Mouse (Mus musculus): ENCODE measurements around the gene Cfap45. TPM values are rescaled to one million over a fixed set of nuclear protein-coding genes. Genes with fewer than 3 reads are reported as not detected.
A peak's percentile ranks its signal among the peaks of the same experiment; 100 is the strongest.

Cfap45 gene
- polyA plus RNA-seq, 1 experiment from 2014 or later, result 1.4 TPM

DNA sequence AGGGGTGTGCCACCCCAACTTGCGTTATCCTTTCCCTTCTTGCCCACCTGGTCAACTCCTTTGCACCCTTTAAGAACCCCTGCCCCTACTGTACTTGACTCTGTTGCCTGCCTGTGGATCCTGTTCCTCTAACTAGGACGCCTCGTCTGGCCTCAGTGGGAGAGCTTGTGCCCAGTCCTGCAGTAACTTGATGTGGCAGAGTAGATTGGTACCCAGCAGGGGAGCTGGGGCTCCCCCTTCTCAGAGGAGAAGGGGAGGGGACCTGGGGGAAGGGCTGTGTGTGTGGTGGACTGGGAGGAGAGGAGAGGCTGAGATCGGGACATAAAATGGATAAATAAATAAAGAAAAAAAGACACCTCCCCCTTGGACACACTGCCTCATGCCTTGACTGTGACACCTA lies 64.4 kb downstream of the Cfap45 start:
- H3K4me3 ChIP-seq, result no peak overlapping the region
- WGBS, result 39% methylated on average over 4 of the region's 4 CpGs
- no peak overlapping the region for H3K4me2 ChIP-seq
- ATAC-seq, result no peak; the same call in 1 of the 2 replicates
- no peaks in the 10 kb centered on the region for H3K36me3 ChIP-seq (ENCODE audit: poor library complexity, severe bottlenecking)
- no peak overlapping the region for H3K27ac ChIP-seq
- no peak overlapping the region for H3K9ac ChIP-seq
- no peaks in the 10 kb centered on the region for H3K9me3 ChIP-seq (replicated peaks)
- peaks cover 45% of the 10 kb centered on the region for H3K27me3 ChIP-seq
- peaks cover 17% of the 10 kb centered on the region for H3K4me1 ChIP-seq

DNA sequence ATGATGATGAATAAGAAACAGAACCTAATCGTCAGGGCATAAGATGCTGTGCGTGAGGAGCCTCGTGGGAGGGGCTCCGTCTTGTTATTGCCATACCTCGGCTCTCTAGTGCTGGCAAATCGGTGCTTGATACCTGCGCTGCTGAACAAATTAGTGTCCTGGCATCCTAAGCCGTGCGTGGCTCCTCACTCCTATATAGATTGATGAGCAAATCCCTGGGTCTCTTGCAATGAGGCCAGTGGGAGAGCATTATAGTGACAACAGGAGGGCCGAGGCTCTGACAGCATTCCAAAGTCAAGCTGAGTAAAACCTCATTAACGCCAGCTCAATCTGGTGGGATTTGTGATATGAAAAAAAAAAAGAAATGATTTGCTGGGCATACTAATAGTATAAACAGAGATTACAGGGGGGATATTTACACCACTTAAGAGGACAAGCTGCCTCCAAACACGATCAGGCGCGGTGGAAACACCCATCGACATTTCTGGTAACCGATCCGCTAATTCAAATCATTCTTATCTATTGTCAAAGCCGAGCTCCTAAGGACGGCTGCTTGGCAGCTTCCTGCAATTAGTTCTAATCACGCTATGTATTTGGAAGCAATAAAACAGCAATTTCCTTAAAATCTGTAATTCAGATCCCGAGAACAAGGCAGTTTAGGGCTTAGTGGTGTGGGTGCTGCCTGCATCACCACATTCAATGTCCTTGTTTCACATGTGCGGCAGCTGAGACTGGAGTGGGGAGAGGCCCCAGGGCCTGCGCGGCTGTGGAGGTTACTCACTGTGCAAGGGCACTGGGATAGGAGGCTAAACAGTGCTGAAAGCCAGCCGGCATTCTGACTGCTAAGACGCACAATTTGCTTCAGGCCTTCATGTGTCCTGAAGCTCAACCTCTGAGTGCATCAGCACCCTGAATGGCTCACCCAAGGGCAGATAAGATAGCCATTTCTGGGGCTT lies 65.3 kb downstream of the Cfap45 start:
- Histone ChIP-seq H3K4me3 (peak overlapping the region; percentile 7; the same call in 1 of the 2 replicates), H3K36me3 (ENCODE audit: poor library complexity, severe bottlenecking) (no peaks in the 10 kb centered on the region), H3K27ac (peak overlapping the region; percentile 69), H3K4me2 (peak overlapping the region; percentile 47), H3K4me1 (peaks cover 17% of the 10 kb centered on the region), H3K27me3 (peaks cover 45% of the 10 kb centered on the region), H3K9me3 (replicated peaks) (no peaks in the 10 kb centered on the region), H3K9ac (peak overlapping the region; percentile 51)
- WGBS, result 5% methylated on average over 26 of the region's 26 CpGs
- ATAC-seq, result peak; percentile 85

DNA sequence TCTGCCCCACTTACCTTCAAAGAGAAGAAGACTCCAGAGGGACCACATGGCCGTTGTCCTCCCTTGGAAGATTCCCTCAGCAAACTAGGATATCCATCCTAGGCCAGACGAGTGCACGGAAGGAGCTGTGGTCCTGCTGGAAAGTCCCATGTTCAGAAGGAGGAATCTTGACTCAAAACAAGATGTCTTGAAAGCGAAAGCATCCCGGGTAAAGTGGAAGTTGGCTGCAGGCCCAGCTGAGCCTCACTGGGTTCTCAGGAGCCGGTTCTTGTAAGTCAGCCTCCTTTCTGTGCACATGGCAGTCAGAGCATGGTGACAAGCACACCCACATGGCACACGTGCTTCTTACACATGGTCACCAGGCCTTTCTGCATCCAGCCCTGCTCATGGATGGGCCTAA lies 69.8 kb downstream of the Cfap45 start, which contains the start of gene Slamf8:
TSS of gene Slamf8 (minus strand) at position 184 of the 400 bp plus-strand sequence.
- Histone ChIP-seq H3K27ac (no peak within 1 kb of the TSS), H3K27me3 (peaks cover 19% of the 10 kb centered on the region), H3K4me1 (peaks cover 12% of the 10 kb centered on the region), H3K36me3 (ENCODE audit: poor library complexity, severe bottlenecking) (no peaks in the 10 kb centered on the region), H3K4me3 (no peak within 1 kb of the TSS), H3K9me3 (replicated peaks) (no peaks in the 10 kb centered on the region), H3K9ac (no peak within 1 kb of the TSS), H3K4me2 (no peak within 1 kb of the TSS)
- WGBS, result 84% methylated on average over 7 of the region's 7 CpGs
- ATAC-seq, result no peak

DNA sequence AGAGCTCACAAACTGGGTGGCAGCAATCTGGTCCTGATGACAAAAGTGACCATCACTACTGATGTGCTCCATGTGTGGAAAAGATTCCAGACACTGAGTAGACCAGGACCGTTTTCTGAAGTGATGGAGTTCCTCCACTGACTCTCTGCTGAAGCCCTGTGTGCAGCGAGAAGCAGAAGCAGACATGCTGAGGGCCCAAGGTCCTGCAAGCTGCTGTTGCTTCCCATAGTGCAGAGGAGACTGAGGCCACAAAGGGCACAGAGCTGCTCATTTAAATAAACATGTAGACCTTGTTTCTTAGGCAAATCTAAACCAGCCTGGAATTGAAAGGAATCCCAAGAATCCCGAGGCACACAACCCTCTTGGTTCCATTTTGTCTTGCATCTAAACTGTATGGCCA lies 72.7 kb downstream of the Cfap45 start:
- no peak overlapping the region for H3K9ac ChIP-seq
- H3K9me3 ChIP-seq (replicated peaks), result no peaks in the 10 kb centered on the region
- no peak overlapping the region for H3K4me3 ChIP-seq
- H3K36me3 ChIP-seq (ENCODE audit: poor library complexity, severe bottlenecking), result no peaks in the 10 kb centered on the region
- no peak overlapping the region for H3K27ac ChIP-seq
- H3K27me3 ChIP-seq, result 0 out of 2 replicates have a peak, but pooled peaks cover 7% of the 10 kb centered on the region
- WGBS, result 69% methylated on average over 3 of the region's 3 CpGs
- no peak for ATAC-seq
- H3K4me1 ChIP-seq, result no peaks in the 10 kb centered on the region
- H3K4me2 ChIP-seq, result no peak overlapping the region

DNA sequence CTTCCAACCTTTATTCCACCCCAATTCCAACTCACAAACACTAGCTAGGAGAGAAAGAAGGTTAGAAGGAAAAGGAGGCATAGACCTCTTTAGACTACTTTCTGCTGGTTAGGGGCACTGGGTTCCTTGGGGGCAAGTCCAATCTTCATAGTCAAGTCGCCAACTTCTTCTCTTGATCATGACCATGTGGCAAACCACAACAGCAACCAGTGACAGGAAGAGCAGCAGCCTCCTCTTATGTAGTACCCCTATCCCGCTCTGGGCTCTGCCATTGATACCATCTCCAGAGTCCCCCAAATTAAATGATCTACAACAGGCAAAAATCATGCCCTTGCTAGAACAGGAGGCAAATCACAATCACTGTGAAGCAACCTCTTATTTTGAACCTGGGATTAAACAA lies 73.4 kb downstream of the Cfap45 start:
- no peaks in the 10 kb centered on the region for H3K36me3 ChIP-seq (ENCODE audit: poor library complexity, severe bottlenecking)
- no peak overlapping the region for H3K27ac ChIP-seq
- 0 out of 2 replicates have a peak, but pooled peaks cover 7% of the 10 kb centered on the region for H3K27me3 ChIP-seq
- no peaks in the 10 kb centered on the region for H3K9me3 ChIP-seq (replicated peaks)
- ATAC-seq, result no peak
- H3K4me2 ChIP-seq, result no peak overlapping the region
- no peaks in the 10 kb centered on the region for H3K4me1 ChIP-seq
- no peak overlapping the region for H3K9ac ChIP-seq
- 88% methylated on average over 2 of the region's 2 CpGs for WGBS
- no peak overlapping the region for H3K4me3 ChIP-seq

DNA sequence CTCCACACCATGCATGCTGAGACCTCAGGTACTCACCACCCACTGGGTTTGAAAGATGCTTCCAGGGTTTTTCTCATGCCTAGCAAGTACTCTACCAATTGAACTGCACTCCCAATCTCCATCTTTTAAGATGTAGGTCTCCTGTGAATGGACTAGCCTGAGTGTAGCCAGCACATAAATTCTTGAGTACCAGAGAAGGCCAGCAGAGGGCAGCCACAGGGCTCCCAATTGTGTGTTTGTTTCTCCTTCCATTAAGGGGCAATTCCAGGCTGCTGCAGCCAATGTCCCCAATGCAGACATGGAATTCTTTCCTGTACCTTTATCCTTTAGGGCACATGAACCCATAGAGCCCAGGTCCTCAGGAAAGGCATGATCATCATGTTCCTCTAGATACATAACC lies 73.9 kb downstream of the Cfap45 start:
- no peak overlapping the region for H3K9ac ChIP-seq
- H3K9me3 ChIP-seq (replicated peaks), result no peaks in the 10 kb centered on the region
- H3K36me3 ChIP-seq (ENCODE audit: poor library complexity, severe bottlenecking), result no peaks in the 10 kb centered on the region
- no peaks in the 10 kb centered on the region for H3K4me1 ChIP-seq
- no peak overlapping the region for H3K27ac ChIP-seq
- H3K4me3 ChIP-seq, result no peak overlapping the region
- peak; percentile 68; the same call in 1 of the 2 replicates for ATAC-seq
- 0 out of 2 replicates have a peak, but pooled peaks cover 6% of the 10 kb centered on the region for H3K27me3 ChIP-seq
- H3K4me2 ChIP-seq, result no peak overlapping the region

Other genes starting within 250 kb of the Cfap45 start
- 17.6 and 17.8 TPM in 2 replicates for gene Atp1a2, start 222.7 kb upstream of the Cfap45 start, polyA plus RNA-seq (2015; fragmentation: Nextera tagmentation; extraction: Ambion mirVana)
- gene Kcnj9, start 191.5 kb upstream of the Cfap45 start, polyA plus RNA-seq (2015; fragmentation: Nextera tagmentation; extraction: Ambion mirVana), result 1.8 and 3.0 TPM in 2 replicates
- 1.2 and 1.5 TPM in 2 replicates for gene Kcnj10, start 179.6 kb upstream of the Cfap45 start, polyA plus RNA-seq (2015; fragmentation: Nextera tagmentation; extraction: Ambion mirVana)
- 5.6 and 6.2 TPM in 2 replicates for gene Pigm, start 144.3 kb upstream of the Cfap45 start, polyA plus RNA-seq (2015; fragmentation: Nextera tagmentation; extraction: Ambion mirVana)
- gene Slamf9, start 45.4 kb upstream of the Cfap45 start, polyA plus RNA-seq (2015; fragmentation: Nextera tagmentation; extraction: Ambion mirVana), result 0.21 and 0.23 TPM in 2 replicates
- gene Igsf9, start 39.0 kb upstream of the Cfap45 start, polyA plus RNA-seq (2015; fragmentation: Nextera tagmentation; extraction: Ambion mirVana), result 78.7 and 90.7 TPM in 2 replicates
- 52.9 and 55.8 TPM in 2 replicates for gene Tagln2, start 20.8 kb upstream of the Cfap45 start, polyA plus RNA-seq (2015; fragmentation: Nextera tagmentation; extraction: Ambion mirVana)
- gene Vsig8, start 35.1 kb downstream of the Cfap45 start, polyA plus RNA-seq (2015; fragmentation: Nextera tagmentation; extraction: Ambion mirVana), result 0.11 and 0.14 TPM in 2 replicates
- not detected in 2 replicates for gene Slamf8, start 69.8 kb downstream of the Cfap45 start, polyA plus RNA-seq (2015; fragmentation: Nextera tagmentation; extraction: Ambion mirVana)
- not detected in 2 replicates for gene Fcrl6, start 81.8 kb downstream of the Cfap45 start, polyA plus RNA-seq (2015; fragmentation: Nextera tagmentation; extraction: Ambion mirVana)
- gene Dusp23, start 112.2 kb downstream of the Cfap45 start, polyA plus RNA-seq (2015; fragmentation: Nextera tagmentation; extraction: Ambion mirVana), result 4.8 and 6.1 TPM in 2 replicates
- gene Crp, start 177.3 kb downstream of the Cfap45 start, polyA plus RNA-seq (2015; fragmentation: Nextera tagmentation; extraction: Ambion mirVana), result 0.40 TPM in 1 of 2 replicates, not detected in the other

All from forebrain, embryonic 13.5 days (tissue).